Mouse (Mus musculus): ENCODE results near the gene Adgrg6. TPM values are rescaled to one million over a fixed set of nuclear protein-coding genes. Genes with fewer than 3 reads are reported as not detected.

Adgrg6 gene
- polyA plus RNA-seq, 1 experiment from 2014 or later = 0.52 TPM

DNA sequence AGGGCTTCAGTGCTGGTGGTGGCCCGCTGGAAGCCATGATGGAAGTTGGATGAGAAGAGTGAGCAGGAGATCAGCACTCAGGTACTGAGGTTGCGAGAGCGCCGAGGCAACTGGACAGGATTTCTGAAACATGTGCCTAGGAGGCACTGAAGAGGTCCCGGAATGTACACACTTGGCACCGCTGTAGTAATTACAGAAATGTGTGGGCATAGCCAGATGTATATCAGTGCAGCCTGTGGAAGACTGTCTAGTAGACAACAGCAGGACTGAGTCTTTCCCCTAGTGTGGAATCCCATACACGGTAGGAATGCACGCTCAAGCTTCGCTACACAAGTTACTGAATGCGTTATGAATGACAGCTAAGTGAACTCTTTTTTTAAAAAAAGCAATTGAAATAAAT lies 86.1 kb downstream of the Adgrg6 start:
- Histone ChIP-seq H3K4me3 (replicated peaks) (no peak overlapping the region), H3K4me2 (no peak overlapping the region), H3K36me3 (replicated peaks) (no peaks in the 10 kb centered on the region), H3K27ac (replicated peaks) (no peak overlapping the region), H3K4me1 (replicated peaks) (no peaks in the 10 kb centered on the region), H3K27me3 (no peaks in the 10 kb centered on the region), H3K9ac (no peak overlapping the region), H3K9me3 (replicated peaks) (no peaks in the 10 kb centered on the region)
- ATAC-seq (ENCODE audit: insufficient read depth) = no peak
- WGBS (ENCODE audit: insufficient replicate concordance) = 78% methylated on average over 10 of the region's 10 CpGs

- H3K9me3 ChIP-seq (replicated peaks) = no peaks in the 10 kb centered on the region
- no peak overlapping the region for H3K4me2 ChIP-seq
- H3K4me3 ChIP-seq (replicated peaks) = no peak overlapping the region
- H3K27me3 ChIP-seq = no peaks in the 10 kb centered on the region
- no peak overlapping the region for H3K27ac ChIP-seq (replicated peaks)
- no peak for ATAC-seq (ENCODE audit: insufficient read depth)
- 46% methylated on average over 4 of the region's 4 CpGs for WGBS (ENCODE audit: insufficient replicate concordance)
- H3K4me1 ChIP-seq (replicated peaks) = no peaks in the 10 kb centered on the region
- H3K9ac ChIP-seq = no peak overlapping the region
- H3K36me3 ChIP-seq (replicated peaks) = no peaks in the 10 kb centered on the region
Observed at GRCm38 (mm10) chr10:14454481-14454880, 91.0 kb downstream of the Adgrg6 start.

GRCm38 (mm10) chr10:14451811-14452210 lies 93.6 kb downstream of the Adgrg6 start:
- no peak for ATAC-seq (ENCODE audit: insufficient read depth)

GRCm38 (mm10) chr10:14450073-14450472 lies 95.4 kb downstream of the Adgrg6 start:
- H3K4me1 ChIP-seq (replicated peaks) = peaks cover 5% of the 10 kb centered on the region; the same call in 1 of the 2 replicates
- 67% methylated on average over 7 of the region's 7 CpGs for WGBS (ENCODE audit: insufficient replicate concordance)
- no peaks in the 10 kb centered on the region for H3K36me3 ChIP-seq (replicated peaks)
- H3K9me3 ChIP-seq (replicated peaks) = no peaks in the 10 kb centered on the region
- no peak overlapping the region for H3K27ac ChIP-seq (replicated peaks)
- no peak for ATAC-seq (ENCODE audit: insufficient read depth)
- H3K4me3 ChIP-seq (replicated peaks) = no peak overlapping the region
- no peak overlapping the region for H3K9ac ChIP-seq
- H3K4me2 ChIP-seq = no peak overlapping the region
- H3K27me3 ChIP-seq = no peaks in the 10 kb centered on the region

More at GRCm38 (mm10) chr10:14451811-14452210, 93.6 kb downstream of the Adgrg6 start:
- H3K36me3 ChIP-seq (replicated peaks) = no peaks in the 10 kb centered on the region
- no peak overlapping the region for H3K9ac ChIP-seq
- H3K27me3 ChIP-seq = no peaks in the 10 kb centered on the region
- H3K4me1 ChIP-seq (replicated peaks) = no peaks in the 10 kb centered on the region
- H3K27ac ChIP-seq (replicated peaks) = no peak overlapping the region
- H3K4me3 ChIP-seq (replicated peaks) = no peak overlapping the region
- no peak overlapping the region for H3K4me2 ChIP-seq
- H3K9me3 ChIP-seq (replicated peaks) = no peaks in the 10 kb centered on the region
- 26% methylated on average over 3 of the region's 3 CpGs for WGBS (ENCODE audit: insufficient replicate concordance)

DNA sequence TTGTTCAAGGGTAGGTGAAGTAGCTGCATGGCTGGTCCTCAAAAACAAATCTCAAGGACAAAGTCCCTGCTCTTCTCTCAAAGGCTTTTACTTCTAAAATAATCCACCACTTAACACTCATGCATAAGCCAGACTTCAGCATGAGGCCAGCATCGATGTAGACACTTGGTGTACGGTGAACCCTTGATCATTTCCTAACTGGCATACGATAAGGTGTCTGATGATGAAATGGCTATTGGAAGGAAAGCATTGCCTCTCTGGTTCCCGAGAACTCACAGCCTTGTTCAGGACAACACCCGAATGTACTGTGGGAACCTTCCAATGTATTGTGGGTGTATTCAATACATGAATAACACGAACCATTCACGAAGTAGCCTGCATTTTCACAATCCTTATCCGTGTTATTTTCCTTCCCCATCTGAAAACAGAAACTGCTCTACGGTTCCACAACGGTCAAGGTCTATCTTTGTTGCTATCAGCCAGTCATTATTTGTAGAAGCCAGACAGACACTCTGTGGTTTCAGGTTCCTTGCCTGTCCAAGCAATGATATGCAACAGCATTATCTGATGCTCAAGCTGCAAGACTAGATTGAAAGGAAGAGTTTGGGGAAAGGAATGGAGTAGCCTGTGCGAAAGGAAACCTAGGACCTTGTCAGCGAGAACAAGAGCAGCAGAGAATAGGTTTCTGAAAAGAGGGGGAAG lies 99.7 kb downstream of the Adgrg6 start:
- peak overlapping the region; percentile 41 for H3K4me2 ChIP-seq
- no peaks in the 10 kb centered on the region for H3K36me3 ChIP-seq (replicated peaks)
- no peak overlapping the region for H3K9ac ChIP-seq
- no peaks in the 10 kb centered on the region for H3K27me3 ChIP-seq
- peak; percentile 44 for ATAC-seq (ENCODE audit: insufficient read depth)
- no peaks in the 10 kb centered on the region for H3K9me3 ChIP-seq (replicated peaks)
- peaks cover 5% of the 10 kb centered on the region; the same call in 1 of the 2 replicates for H3K4me1 ChIP-seq (replicated peaks)
- H3K27ac ChIP-seq (replicated peaks) = no peak overlapping the region
- no peak overlapping the region for H3K4me3 ChIP-seq (replicated peaks)
- WGBS (ENCODE audit: insufficient replicate concordance) = 18% methylated on average over 12 of the region's 12 CpGs

DNA sequence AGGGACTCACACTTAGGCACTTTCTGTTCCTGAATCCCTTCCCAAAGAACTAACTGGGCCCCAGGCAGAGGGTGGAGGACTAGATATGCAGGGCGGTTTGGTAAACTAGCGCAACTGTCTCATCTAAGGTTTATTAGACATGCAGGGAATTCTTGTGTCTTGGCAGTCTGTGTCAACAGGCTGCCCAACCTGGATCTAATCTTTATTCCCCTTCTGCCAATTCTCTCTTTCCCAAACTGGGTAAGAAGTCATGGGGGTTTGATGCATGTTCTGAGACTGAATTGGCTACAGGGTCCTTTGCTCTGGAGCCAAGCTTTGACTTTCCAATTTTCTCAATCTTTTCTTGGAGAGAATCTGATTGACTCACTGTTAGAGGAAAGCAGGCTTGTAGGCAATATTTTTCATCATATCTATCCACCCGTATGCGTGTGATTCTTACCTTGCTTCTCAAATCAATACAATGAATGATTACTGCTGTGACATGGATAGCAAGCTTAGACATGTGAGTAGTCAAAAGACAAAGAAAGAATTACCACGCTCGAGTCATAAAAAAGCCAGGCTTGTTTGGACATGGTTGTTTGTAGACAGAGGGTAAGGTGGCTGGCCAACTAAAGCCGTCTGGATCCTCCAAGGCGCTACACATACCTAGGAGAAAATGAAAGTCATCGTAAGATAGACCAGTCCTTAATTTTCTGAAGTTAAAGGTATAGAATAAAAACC lies 104.4 kb downstream of the Adgrg6 start:
- H3K9ac ChIP-seq = no peak overlapping the region
- 76% methylated on average over 9 of the region's 9 CpGs for WGBS (ENCODE audit: insufficient replicate concordance)
- H3K4me1 ChIP-seq (replicated peaks) = peaks cover 5% of the 10 kb centered on the region; the same call in 1 of the 2 replicates
- no peak for ATAC-seq (ENCODE audit: insufficient read depth)
- no peak overlapping the region for H3K4me3 ChIP-seq (replicated peaks)
- no peak overlapping the region for H3K27ac ChIP-seq (replicated peaks)
- no peaks in the 10 kb centered on the region for H3K36me3 ChIP-seq (replicated peaks)
- no peaks in the 10 kb centered on the region for H3K27me3 ChIP-seq
- no peak overlapping the region for H3K4me2 ChIP-seq
- no peaks in the 10 kb centered on the region for H3K9me3 ChIP-seq (replicated peaks)

GRCm38 (mm10) chr10:14404070-14404469 lies 141.4 kb downstream of the Adgrg6 start:
- ATAC-seq (ENCODE audit: insufficient read depth) = no peak
- no peaks in the 10 kb centered on the region for H3K9me3 ChIP-seq (replicated peaks)
- no peak overlapping the region for H3K4me2 ChIP-seq
- no peak overlapping the region for H3K4me3 ChIP-seq (replicated peaks)
- no peaks in the 10 kb centered on the region for H3K4me1 ChIP-seq (replicated peaks)
- H3K27me3 ChIP-seq = no peaks in the 10 kb centered on the region
- H3K9ac ChIP-seq = no peak overlapping the region
- H3K36me3 ChIP-seq (replicated peaks) = no peaks in the 10 kb centered on the region
- WGBS (ENCODE audit: insufficient replicate concordance) = 43% methylated on average over 1 of the region's 1 CpGs
- no peak overlapping the region for H3K27ac ChIP-seq (replicated peaks)

DNA sequence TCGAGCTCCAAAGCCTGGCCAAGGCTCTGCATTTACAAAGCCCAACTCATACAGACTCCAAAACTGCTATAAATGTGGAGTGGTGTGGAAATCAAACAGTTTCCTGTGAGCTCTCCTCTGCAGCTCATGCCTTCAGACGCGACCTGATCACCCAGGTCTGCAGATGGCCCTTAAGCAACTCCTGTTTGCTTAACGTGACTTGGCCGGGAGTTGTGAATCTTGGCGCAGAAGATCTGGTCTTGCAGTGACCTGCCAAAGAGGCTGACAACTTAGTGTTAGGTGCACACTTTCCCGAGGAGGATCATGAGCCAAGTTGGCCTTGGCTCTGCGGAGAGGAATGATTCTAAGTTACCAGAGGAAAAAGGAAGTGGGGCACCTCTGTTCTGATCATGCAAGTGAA lies 143.7 kb downstream of the Adgrg6 start:
- Histone ChIP-seq H3K4me2 (no peak overlapping the region), H3K4me1 (replicated peaks) (no peaks in the 10 kb centered on the region), H3K27ac (replicated peaks) (no peak overlapping the region), H3K4me3 (replicated peaks) (no peak overlapping the region), H3K36me3 (replicated peaks) (no peaks in the 10 kb centered on the region), H3K9me3 (replicated peaks) (no peaks in the 10 kb centered on the region), H3K27me3 (no peaks in the 10 kb centered on the region), H3K9ac (no peak overlapping the region)
- ATAC-seq (ENCODE audit: insufficient read depth) = no peak
- 46% methylated on average over 8 of the region's 8 CpGs for WGBS (ENCODE audit: insufficient replicate concordance)

DNA sequence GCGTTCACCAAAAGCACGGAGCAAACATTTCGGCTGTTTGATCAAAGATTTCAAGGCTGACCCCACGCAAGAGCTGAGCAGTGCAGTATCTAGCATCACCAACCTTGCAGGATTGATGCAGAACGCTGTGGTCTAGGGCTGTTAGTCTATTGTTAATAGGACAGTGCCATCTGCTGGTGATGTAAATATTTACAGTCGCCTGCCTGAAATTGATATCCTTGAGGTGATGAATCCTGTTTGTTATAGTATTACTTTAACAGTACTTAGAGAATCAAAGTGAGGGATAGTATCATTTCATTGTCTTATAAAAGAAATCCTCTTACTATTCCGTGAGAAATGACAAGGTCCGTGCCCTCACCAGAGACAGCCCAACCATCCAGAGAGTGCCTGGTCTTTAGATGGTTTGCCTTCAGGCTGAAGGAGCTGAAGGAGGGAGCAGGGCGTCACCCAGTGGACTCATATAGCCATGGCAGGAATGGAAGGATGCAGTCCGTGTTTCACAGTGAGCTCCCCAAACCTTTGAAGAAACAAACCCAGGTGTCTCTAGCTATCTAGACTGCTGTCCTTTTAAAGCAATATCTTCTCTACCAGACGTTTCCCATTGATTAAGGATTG lies 154.3 kb downstream of the Adgrg6 start:
- Histone ChIP-seq H3K4me3 (replicated peaks) (no peak overlapping the region), H3K27me3 (no peaks in the 10 kb centered on the region), H3K4me1 (replicated peaks) (no peaks in the 10 kb centered on the region), H3K27ac (replicated peaks) (no peak overlapping the region), H3K36me3 (replicated peaks) (no peaks in the 10 kb centered on the region), H3K4me2 (no peak overlapping the region), H3K9ac (no peak overlapping the region), H3K9me3 (replicated peaks) (no peaks in the 10 kb centered on the region)
- ATAC-seq (ENCODE audit: insufficient read depth) = no peak
- 9% methylated on average over 11 of the region's 11 CpGs for WGBS (ENCODE audit: insufficient replicate concordance)

GRCm38 (mm10) chr10:14385574-14385973 lies 159.9 kb downstream of the Adgrg6 start:
- WGBS (ENCODE audit: insufficient replicate concordance) = 65% methylated on average over 5 of the region's 5 CpGs
- Histone ChIP-seq H3K9me3 (replicated peaks) (no peaks in the 10 kb centered on the region), H3K27me3 (no peaks in the 10 kb centered on the region), H3K27ac (replicated peaks) (no peak overlapping the region), H3K4me3 (replicated peaks) (no peak overlapping the region), H3K4me1 (replicated peaks) (no peaks in the 10 kb centered on the region), H3K9ac (no peak overlapping the region), H3K4me2 (no peak overlapping the region), H3K36me3 (replicated peaks) (no peaks in the 10 kb centered on the region)
- ATAC-seq (ENCODE audit: insufficient read depth) = no peak

DNA sequence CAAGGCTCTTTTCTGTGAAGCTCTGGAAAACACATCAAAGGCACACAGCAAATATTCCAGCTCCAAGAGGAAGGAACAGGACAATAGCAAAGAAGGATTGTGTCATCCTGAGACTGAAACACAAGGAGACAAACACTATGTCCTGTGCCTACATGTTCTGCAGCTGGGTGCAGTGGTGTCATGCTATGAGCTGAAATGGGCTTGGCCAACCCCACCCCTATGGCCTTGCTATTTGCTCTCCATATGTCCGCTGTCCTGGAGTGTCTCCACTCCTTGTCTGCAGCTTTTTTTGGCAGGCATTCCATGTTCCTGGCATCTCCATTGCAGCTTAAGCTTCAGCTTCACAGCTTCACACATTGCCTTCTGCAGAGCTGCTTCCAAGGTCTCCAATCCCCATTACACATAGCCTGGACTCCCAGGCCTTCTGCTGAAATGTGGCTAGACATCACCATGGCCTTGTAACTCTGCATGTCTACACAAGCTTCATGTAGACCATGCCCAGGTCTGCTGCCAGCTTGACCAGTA lies 180.3 kb downstream of the Adgrg6 start:
- no peak for ATAC-seq (ENCODE audit: insufficient read depth)
- Histone ChIP-seq H3K9ac (no peak overlapping the region), H3K27me3 (no peaks in the 10 kb centered on the region), H3K4me3 (replicated peaks) (no peak overlapping the region), H3K4me2 (no peak overlapping the region), H3K27ac (replicated peaks) (no peak overlapping the region), H3K36me3 (replicated peaks) (no peaks in the 10 kb centered on the region), H3K4me1 (replicated peaks) (no peaks in the 10 kb centered on the region), H3K9me3 (replicated peaks) (no peaks in the 10 kb centered on the region)
- 48% methylated on average over 1 of the region's 1 CpGs for WGBS (ENCODE audit: insufficient replicate concordance)

Measured in liver, embryonic 15.5 days (tissue).